Comparison of ENCODE assay signal across 19 mouse cellular contexts in genomic region chr19:47798583-47798982, GRCm38 (mm10).
"Had no signal": no experiment of that assay in that cellular context is flagged by ENCODE, and none has a peak within 500 bp of the region (broad histone marks: within the 10 kb centered on the region; RNA-seq: fewer than 3 reads in every experiment).

No protein-coding gene starts in this region.

- H3K4me3 ChIP-seq: layer of hippocampus, adult 2 months; limb, embryonic 15.5 days; megakaryocyte, embryonic 14.5 days; midbrain, embryonic 10.5 days; neural tube, embryonic 12.5 days had no signal

- H3K9ac ChIP-seq: limb, embryonic 15.5 days; liver, embryonic 14.5 days; liver, postnatal 0 days; lung, embryonic 14.5 days; neural tube, embryonic 12.5 days had no signal

- H3K36me3 ChIP-seq: limb, embryonic 15.5 days; midbrain, embryonic 10.5 days; neural tube, embryonic 12.5 days had no signal

- H3K4me1 ChIP-seq: limb, embryonic 15.5 days had no signal

- DNase-seq: kidney, adult 2 months; kidney, postnatal 25 days; layer of hippocampus, adult 9-11 months; liver, postnatal 0 days; lung, embryonic 14.5 days; midbrain, embryonic 14.5 days; thymus, adult 18-20 months; thymus, postnatal 36 days had no signal

- H3K27ac ChIP-seq: kidney, postnatal 0 days; layer of hippocampus, adult 2 months; limb, embryonic 15.5 days; liver, embryonic 14.5 days; midbrain, embryonic 10.5 days; neural tube, embryonic 12.5 days; stomach, postnatal 0 days had no signal

- H3K4me2 ChIP-seq: limb, embryonic 15.5 days; liver, embryonic 11.5 days; lung, embryonic 14.5 days; neural tube, embryonic 12.5 days had no signal

- H3K27me3 ChIP-seq: limb, embryonic 15.5 days; neural tube, embryonic 12.5 days had no signal

- ATAC-seq: intestine, postnatal 0 days; liver, postnatal 0 days; lung, postnatal 0 days had no signal

- H3K9me3 ChIP-seq: limb, embryonic 15.5 days; megakaryocyte, embryonic 14.5 days; midbrain, embryonic 10.5 days; neural tube, embryonic 12.5 days had no signal
